Mouse (Mus musculus): ENCODE data around the gene Med21. TPM values are rescaled to one million over a fixed set of nuclear protein-coding genes. Genes with fewer than 3 reads are reported as not detected.

The Med21 gene
- polyA plus RNA-seq, 1 experiment from 2014 or later: 156 TPM

DNA sequence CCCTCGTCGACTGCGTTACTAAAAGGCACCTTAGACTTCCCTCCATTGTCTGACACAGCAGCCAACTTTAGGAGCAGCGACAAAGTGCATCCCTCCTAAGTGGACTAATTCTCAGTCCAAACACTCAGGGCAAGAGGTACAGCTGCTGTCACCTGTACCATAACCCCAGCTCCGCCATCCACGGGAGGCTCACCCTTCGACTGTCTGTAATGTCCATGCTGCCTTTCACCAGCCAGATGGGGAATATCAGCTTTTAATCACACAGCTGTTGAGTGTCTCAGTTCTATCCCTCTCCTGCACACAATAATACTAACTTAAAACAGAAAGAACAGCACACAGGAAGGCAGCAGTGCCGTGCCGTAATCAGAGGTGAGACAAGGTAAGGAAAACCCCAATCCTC lies 9.9 kb upstream of the Med21 start:
- ATAC-seq (ENCODE audit: insufficient number of reproducible peaks, insufficient read depth, low FRiP score, low read depth): no peak
- no peak overlapping the region for H3K9ac ChIP-seq (ENCODE audit: low read length)
- no peaks in the 10 kb centered on the region for H3K9me3 ChIP-seq (ENCODE audit: control insufficient read depth, low read length)
- H3K4me2 ChIP-seq (ENCODE audit: low read length): peak overlapping the region; percentile 30
- H3K27ac ChIP-seq (replicated peaks in 1 of 2; ENCODE audit: control insufficient read depth in 1 of 2, insufficient read depth in 1 of 2, low read depth in 2 of 2, low read length in 2 of 2): no peak overlapping the region
- no peaks in the 10 kb centered on the region for H3K36me3 ChIP-seq (ENCODE audit: control insufficient read depth, insufficient read depth, low read length)
- WGBS: 66% methylated on average over 9 of the region's 9 CpGs
- peaks cover 15 to 17% of the 10 kb centered on the region in 2 experiments; a peak in 3 of 4 replicates for H3K4me1 ChIP-seq (ENCODE audit: control insufficient read depth in 2 of 2, insufficient read depth in 2 of 2, low read length in 2 of 2)
- H3K4me3 ChIP-seq (ENCODE audit: control insufficient read depth in 1 of 2, insufficient read depth in 1 of 2, low read depth in 1 of 2, low read length in 2 of 2): no peak overlapping the region
- no peaks in the 10 kb centered on the region for H3K27me3 ChIP-seq (ENCODE audit: control insufficient read depth, insufficient read depth, low read length)

DNA sequence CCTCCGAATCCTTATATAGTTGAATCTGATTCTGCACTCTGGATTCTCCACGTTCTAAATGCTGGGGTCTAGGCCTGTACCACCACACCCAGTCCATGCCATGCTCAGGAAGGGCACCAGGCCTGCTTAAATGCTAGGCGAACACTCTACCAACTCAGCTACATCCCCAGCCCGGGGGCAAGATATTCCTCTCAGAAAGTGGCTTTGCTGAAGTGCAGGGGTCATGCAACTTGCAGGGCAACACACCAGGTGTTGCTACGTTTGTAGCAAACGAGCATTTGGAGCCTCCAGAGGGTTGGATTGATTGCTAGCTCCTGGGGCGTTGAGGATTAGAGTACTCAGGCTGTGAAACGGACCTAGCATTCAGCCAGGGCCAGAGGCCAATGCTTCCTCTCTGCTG lies 9.2 kb upstream of the Med21 start:
- Histone ChIP-seq H3K9ac (ENCODE audit: low read length) (peak overlapping the region; percentile 94), H3K36me3 (ENCODE audit: control insufficient read depth, insufficient read depth, low read length) (no peaks in the 10 kb centered on the region), H3K27me3 (ENCODE audit: control insufficient read depth, insufficient read depth, low read length) (no peaks in the 10 kb centered on the region), H3K9me3 (ENCODE audit: control insufficient read depth, low read length) (no peaks in the 10 kb centered on the region), H3K4me1 (ENCODE audit: control insufficient read depth in 2 of 2, insufficient read depth in 2 of 2, low read length in 2 of 2) (peaks cover 15 to 17% of the 10 kb centered on the region in 2 experiments; a peak in 3 of 4 replicates), H3K4me2 (ENCODE audit: low read length) (peak overlapping the region; percentile 75), H3K27ac (replicated peaks in 1 of 2; ENCODE audit: control insufficient read depth in 1 of 2, insufficient read depth in 1 of 2, low read depth in 2 of 2, low read length in 2 of 2) (0 out of 4 replicates have a peak overlapping the region, but pooled peaks of 1 of the 2 experiments have one; percentile 14), H3K4me3 (ENCODE audit: control insufficient read depth in 1 of 2, insufficient read depth in 1 of 2, low read depth in 1 of 2, low read length in 2 of 2) (peak overlapping the region; percentile 27 to 83)
- 48% methylated on average over 8 of the region's 8 CpGs for WGBS
- no peak for ATAC-seq (ENCODE audit: insufficient number of reproducible peaks, insufficient read depth, low FRiP score, low read depth)

DNA sequence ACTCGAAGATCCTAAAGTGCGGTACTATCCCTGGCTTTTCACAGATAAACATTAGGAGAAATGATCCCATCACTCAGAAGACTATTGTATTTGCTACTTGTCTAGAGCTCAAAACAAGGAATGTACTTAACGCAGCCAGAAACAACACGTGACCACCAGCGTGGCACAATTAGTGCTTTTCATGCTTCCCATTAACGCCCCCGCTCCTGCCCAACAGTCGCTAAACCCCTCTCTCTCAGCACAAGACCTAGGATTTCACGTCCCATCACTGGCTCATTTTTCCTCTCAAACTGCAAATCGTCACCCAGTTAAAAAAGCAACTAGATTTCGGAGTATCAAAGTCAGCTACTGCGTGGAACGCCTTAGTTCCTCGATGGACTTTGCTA lies 8.7 kb upstream of the Med21 start:
- Histone ChIP-seq H3K9me3 (ENCODE audit: control insufficient read depth, low read length) (no peaks in the 10 kb centered on the region), H3K4me3 (ENCODE audit: control insufficient read depth in 1 of 2, insufficient read depth in 1 of 2, low read depth in 1 of 2, low read length in 2 of 2) (peak overlapping the region; percentile 53 to 83), H3K27me3 (ENCODE audit: control insufficient read depth, insufficient read depth, low read length) (no peaks in the 10 kb centered on the region), H3K27ac (replicated peaks in 1 of 2; ENCODE audit: control insufficient read depth in 1 of 2, insufficient read depth in 1 of 2, low read depth in 2 of 2, low read length in 2 of 2) (peak overlapping the region; percentile 47 to 90), H3K9ac (ENCODE audit: low read length) (peak overlapping the region; percentile 94), H3K4me2 (ENCODE audit: low read length) (peak overlapping the region; percentile 75), H3K36me3 (ENCODE audit: control insufficient read depth, insufficient read depth, low read length) (no peaks in the 10 kb centered on the region), H3K4me1 (ENCODE audit: control insufficient read depth in 2 of 2, insufficient read depth in 2 of 2, low read length in 2 of 2) (peaks cover 15 to 17% of the 10 kb centered on the region in 2 experiments; a peak in 3 of 4 replicates)
- WGBS: 12% methylated on average over 14 of the region's 14 CpGs
- no peak for ATAC-seq (ENCODE audit: insufficient number of reproducible peaks, insufficient read depth, low FRiP score, low read depth)

DNA sequence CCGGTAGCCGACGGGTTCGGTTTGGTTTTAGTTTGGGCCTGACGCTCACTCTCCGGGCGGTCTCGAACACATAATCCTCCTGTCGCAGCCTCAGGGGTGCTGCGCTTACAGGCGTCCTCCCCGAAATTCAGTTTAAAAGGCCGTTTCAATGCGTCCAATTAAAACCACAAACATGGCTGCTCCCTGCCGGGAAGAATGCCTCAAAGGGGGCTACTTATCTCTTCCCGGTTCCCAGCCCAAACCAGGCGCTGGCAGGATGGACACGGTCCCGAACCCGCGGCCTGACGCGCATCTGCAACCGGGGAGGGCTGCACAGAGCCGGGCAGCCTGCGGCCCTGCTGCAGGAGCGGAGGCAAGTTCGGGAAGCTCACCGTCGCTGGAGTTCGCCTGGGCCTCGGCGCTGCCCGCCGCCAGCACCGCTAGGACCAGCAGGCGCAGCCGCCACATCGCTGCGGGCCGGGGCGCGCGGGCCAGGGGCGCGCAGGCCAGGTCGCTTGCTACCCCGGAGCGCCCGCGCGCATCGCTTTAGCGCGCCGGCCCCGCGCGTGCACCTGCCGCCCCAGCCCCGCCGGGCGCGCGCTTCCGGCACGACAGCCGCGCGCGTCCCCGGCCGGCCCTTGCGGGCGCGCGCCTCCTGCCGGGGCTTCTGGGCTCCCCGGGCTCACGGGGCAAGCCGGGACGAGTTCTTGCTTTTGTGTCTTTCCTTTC lies 8.2 kb upstream of the Med21 start:
- H3K4me2 ChIP-seq (ENCODE audit: low read length): peak overlapping the region; percentile 75
- no peaks in the 10 kb centered on the region for H3K36me3 ChIP-seq (ENCODE audit: control insufficient read depth, insufficient read depth, low read length)
- H3K27ac ChIP-seq (replicated peaks in 1 of 2; ENCODE audit: control insufficient read depth in 1 of 2, insufficient read depth in 1 of 2, low read depth in 2 of 2, low read length in 2 of 2): peak overlapping the region; percentile 47 to 90
- peak overlapping the region; percentile 53 to 83 for H3K4me3 ChIP-seq (ENCODE audit: control insufficient read depth in 1 of 2, insufficient read depth in 1 of 2, low read depth in 1 of 2, low read length in 2 of 2)
- peaks cover 15 to 17% of the 10 kb centered on the region in 2 experiments; a peak in 3 of 4 replicates for H3K4me1 ChIP-seq (ENCODE audit: control insufficient read depth in 2 of 2, insufficient read depth in 2 of 2, low read length in 2 of 2)
- no peaks in the 10 kb centered on the region for H3K27me3 ChIP-seq (ENCODE audit: control insufficient read depth, insufficient read depth, low read length)
- WGBS: under 1% methylated on average over 78 of the region's 82 CpGs
- H3K9ac ChIP-seq (ENCODE audit: low read length): peak overlapping the region; percentile 94
- no peaks in the 10 kb centered on the region for H3K9me3 ChIP-seq (ENCODE audit: control insufficient read depth, low read length)
- peak; percentile 91 for ATAC-seq (ENCODE audit: insufficient number of reproducible peaks, insufficient read depth, low FRiP score, low read depth)

DNA sequence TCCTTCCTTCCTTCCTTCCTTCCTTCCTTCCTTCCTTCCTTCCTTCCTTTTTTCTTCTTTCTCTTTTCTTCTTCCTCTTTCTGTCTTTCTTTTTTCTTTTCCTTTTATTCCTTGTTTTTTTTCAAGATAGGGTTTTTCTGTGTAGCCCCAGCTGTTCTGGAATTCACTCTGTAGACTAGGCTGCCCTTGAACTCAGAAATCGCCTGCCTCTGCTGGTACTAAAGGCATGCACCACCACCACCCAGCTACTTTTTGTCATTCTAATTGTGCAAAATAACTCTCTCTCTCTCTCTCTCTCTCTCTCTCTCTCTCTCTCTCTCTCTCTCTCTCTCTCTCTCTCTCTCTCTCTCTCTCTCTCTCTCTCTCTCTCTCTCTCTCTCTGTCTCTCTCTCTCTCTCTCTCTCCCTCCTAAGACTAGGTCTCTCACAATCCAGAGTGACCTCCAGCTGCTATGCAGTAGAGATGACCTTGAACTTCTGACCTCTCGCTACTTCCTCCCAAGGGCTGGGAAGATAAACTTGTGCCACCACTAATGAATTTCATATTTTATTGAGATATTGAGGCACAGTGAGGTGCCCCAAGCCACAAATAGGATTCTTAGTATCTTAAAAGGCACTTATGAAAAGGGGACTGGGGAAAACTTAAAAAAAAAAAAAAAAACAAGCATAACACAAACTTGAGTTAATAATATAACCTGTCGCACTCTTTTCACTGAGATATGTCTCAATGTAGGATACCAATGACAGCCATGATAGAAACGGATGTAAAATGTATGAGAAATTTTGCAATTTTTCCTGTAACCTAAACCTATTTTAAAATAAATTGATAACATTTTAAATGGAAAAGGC lies 7.4 kb upstream of the Med21 start:
- no peak for ATAC-seq (ENCODE audit: insufficient number of reproducible peaks, insufficient read depth, low FRiP score, low read depth)
- no peaks in the 10 kb centered on the region for H3K27me3 ChIP-seq (ENCODE audit: control insufficient read depth, insufficient read depth, low read length)
- H3K9me3 ChIP-seq (ENCODE audit: control insufficient read depth, low read length): no peaks in the 10 kb centered on the region
- peak overlapping the region; percentile 53 to 83 for H3K4me3 ChIP-seq (ENCODE audit: control insufficient read depth in 1 of 2, insufficient read depth in 1 of 2, low read depth in 1 of 2, low read length in 2 of 2)
- peaks cover 15% of the 10 kb centered on the region in 2 experiments; a peak in 3 of 4 replicates for H3K4me1 ChIP-seq (ENCODE audit: control insufficient read depth in 2 of 2, insufficient read depth in 2 of 2, low read length in 2 of 2)
- no peak overlapping the region for H3K9ac ChIP-seq (ENCODE audit: low read length)
- 50% methylated on average over 4 of the region's 4 CpGs for WGBS
- peak overlapping the region; percentile 75 for H3K4me2 ChIP-seq (ENCODE audit: low read length)
- H3K36me3 ChIP-seq (ENCODE audit: control insufficient read depth, insufficient read depth, low read length): no peaks in the 10 kb centered on the region
- peak overlapping the region; percentile 66 to 90 for H3K27ac ChIP-seq (replicated peaks in 1 of 2; ENCODE audit: control insufficient read depth in 1 of 2, insufficient read depth in 1 of 2, low read depth in 2 of 2, low read length in 2 of 2)

DNA sequence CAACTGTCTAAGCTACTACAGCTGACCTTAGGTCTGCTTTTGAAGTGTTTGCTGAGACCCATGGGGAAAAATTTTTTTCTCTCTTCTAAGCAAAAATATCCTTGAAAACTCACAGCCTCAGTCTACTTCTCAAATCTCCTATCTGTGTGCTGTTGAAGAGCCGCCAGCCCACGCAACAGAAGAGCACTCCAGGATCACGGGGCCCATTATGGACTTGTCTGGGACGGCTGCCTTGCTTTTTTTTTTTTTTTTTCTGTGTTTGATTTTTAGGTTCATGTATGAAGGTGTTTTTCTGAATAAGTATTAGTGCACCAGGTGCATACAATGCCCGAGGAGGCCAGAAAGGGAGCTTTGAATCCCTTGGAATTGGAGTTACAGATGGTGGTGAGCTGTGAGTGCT lies 5.9 kb upstream of the Med21 start:
- WGBS: 77% methylated on average over 5 of the region's 5 CpGs
- H3K4me3 ChIP-seq (ENCODE audit: control insufficient read depth in 1 of 2, insufficient read depth in 1 of 2, low read depth in 1 of 2, low read length in 2 of 2): no peak overlapping the region
- H3K36me3 ChIP-seq (ENCODE audit: control insufficient read depth, insufficient read depth, low read length): no peaks in the 10 kb centered on the region
- H3K9ac ChIP-seq (ENCODE audit: low read length): no peak overlapping the region
- H3K4me1 ChIP-seq (ENCODE audit: control insufficient read depth in 2 of 2, insufficient read depth in 2 of 2, low read length in 2 of 2): peaks cover 10 to 15% of the 10 kb centered on the region in 2 experiments; a peak in 3 of 4 replicates
- no peak overlapping the region for H3K4me2 ChIP-seq (ENCODE audit: low read length)
- H3K27me3 ChIP-seq (ENCODE audit: control insufficient read depth, insufficient read depth, low read length): no peaks in the 10 kb centered on the region
- ATAC-seq (ENCODE audit: insufficient number of reproducible peaks, insufficient read depth, low FRiP score, low read depth): no peak
- H3K9me3 ChIP-seq (ENCODE audit: control insufficient read depth, low read length): no peaks in the 10 kb centered on the region
- no peak overlapping the region for H3K27ac ChIP-seq (replicated peaks in 1 of 2; ENCODE audit: control insufficient read depth in 1 of 2, insufficient read depth in 1 of 2, low read depth in 2 of 2, low read length in 2 of 2)

DNA sequence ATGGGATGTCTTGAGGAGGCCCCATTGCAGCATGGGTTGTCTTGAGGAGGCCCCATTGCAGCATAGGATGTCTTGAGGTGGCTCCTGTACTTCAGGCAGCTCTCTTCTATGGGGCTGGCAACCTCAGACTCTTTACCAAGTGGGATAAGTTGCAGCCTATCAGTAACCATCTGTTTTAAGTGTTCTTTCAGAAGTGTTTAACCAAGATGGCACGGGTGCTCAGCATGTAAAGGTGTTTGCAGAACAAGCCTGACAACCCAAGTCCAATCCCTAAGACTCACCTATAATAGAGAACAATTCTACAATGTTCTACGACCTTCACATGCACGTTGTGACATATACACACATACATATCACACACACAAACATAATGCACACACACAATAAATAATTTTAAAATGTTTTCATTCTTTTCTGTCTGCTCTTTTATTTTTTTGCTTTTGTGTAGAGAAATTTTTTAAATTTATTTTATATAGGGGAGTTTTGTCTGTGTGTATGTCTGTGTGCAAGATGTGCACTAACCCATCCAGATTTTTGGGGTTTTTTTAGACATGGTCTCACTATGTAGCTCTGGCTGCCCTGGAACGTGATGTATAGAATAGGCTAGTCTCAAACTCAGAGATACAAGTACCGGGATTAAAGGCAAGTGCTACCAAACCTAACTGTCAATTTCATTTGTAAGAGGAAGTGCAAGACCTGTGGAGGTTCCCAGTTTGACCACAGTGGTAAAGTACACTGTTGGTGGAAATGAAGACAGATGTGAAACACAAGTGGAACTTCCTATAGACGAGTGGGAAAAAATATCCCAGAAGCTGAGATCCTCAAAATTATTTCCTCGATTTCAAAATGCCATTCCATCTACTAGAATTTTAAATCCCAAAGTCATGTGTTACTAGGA lies 2.0 kb upstream of the Med21 start:
- Histone ChIP-seq H3K4me1 (ENCODE audit: control insufficient read depth in 2 of 2, insufficient read depth in 2 of 2, low read length in 2 of 2) (peaks cover 5 to 7% of the 10 kb centered on the region in 2 experiments; a peak in 3 of 4 replicates), H3K9me3 (ENCODE audit: control insufficient read depth, low read length) (no peaks in the 10 kb centered on the region), H3K9ac (ENCODE audit: low read length) (no peak overlapping the region), H3K36me3 (ENCODE audit: control insufficient read depth, insufficient read depth, low read length) (no peaks in the 10 kb centered on the region), H3K4me3 (ENCODE audit: control insufficient read depth in 1 of 2, insufficient read depth in 1 of 2, low read depth in 1 of 2, low read length in 2 of 2) (no peak overlapping the region), H3K4me2 (ENCODE audit: low read length) (no peak overlapping the region), H3K27me3 (ENCODE audit: control insufficient read depth, insufficient read depth, low read length) (no peaks in the 10 kb centered on the region), H3K27ac (replicated peaks in 1 of 2; ENCODE audit: control insufficient read depth in 1 of 2, insufficient read depth in 1 of 2, low read depth in 2 of 2, low read length in 2 of 2) (no peak overlapping the region)
- 81% methylated on average over 7 of the region's 7 CpGs for WGBS
- ATAC-seq (ENCODE audit: insufficient number of reproducible peaks, insufficient read depth, low FRiP score, low read depth): no peak

Measured in heart, embryonic 14.5 days (tissue).